26 mouse cellular contexts compared by ENCODE assay signal in genomic region chr19:10815871-10816270, GRCm38 (mm10). TPM values are rescaled to one million over a fixed set of nuclear protein-coding genes. Genes with fewer than 3 reads are reported as not detected.
"Had no signal": no experiment of that assay in that cellular context is flagged by ENCODE, and none has a peak within 500 bp of the region (broad histone marks: within the 10 kb centered on the region; RNA-seq: fewer than 3 reads in every experiment).

No protein-coding gene starts in this region.

- H3K36me3 ChIP-seq: limb, embryonic 10.5 days; limb, embryonic 13.5 days; liver, embryonic 12.5 days; liver, embryonic 15.5 days; lung, embryonic 15.5 days; midbrain, embryonic 10.5 days; midbrain, embryonic 13.5 days; neural tube, embryonic 12.5 days; neural tube, embryonic 15.5 days; stomach, embryonic 15.5 days had no signal

- H3K27ac ChIP-seq: limb, embryonic 10.5 days; limb, embryonic 13.5 days; liver, embryonic 12.5 days; liver, embryonic 15.5 days; lung, embryonic 15.5 days; midbrain, embryonic 10.5 days; midbrain, embryonic 13.5 days; neural tube, embryonic 12.5 days; neural tube, embryonic 15.5 days; stomach, embryonic 15.5 days had no signal

- H3K4me1 ChIP-seq: liver, embryonic 15.5 days; megakaryocyte, embryonic 14.5 days; midbrain, embryonic 13.5 days; neural tube, embryonic 12.5 days; neural tube, embryonic 15.5 days; stomach, embryonic 15.5 days had no signal

- H3K4me3 ChIP-seq: limb, embryonic 10.5 days; limb, embryonic 13.5 days; liver, embryonic 12.5 days; liver, embryonic 15.5 days; lung, embryonic 15.5 days; megakaryocyte, embryonic 14.5 days; midbrain, embryonic 10.5 days; midbrain, embryonic 13.5 days; myocyte; neural tube, embryonic 12.5 days; neural tube, embryonic 15.5 days; stomach, embryonic 15.5 days had no signal

- DNase-seq: kidney, adult 9 months; kidney, postnatal 14 days; kidney, postnatal 4 days; liver; lung, adult 18-20 months; lung, postnatal 10 days; lung, postnatal 36 days; right cerebral cortex, adult 18-20 months; right cerebral cortex, postnatal 14 days; spleen, adult 18-20 months; thymus, postnatal 25 days had no signal

- H3K27me3 ChIP-seq: limb, embryonic 13.5 days; liver, embryonic 12.5 days; liver, embryonic 15.5 days; lung, embryonic 15.5 days; midbrain, embryonic 13.5 days; neural tube, embryonic 12.5 days; neural tube, embryonic 15.5 days; stomach, embryonic 15.5 days had no signal

- ATAC-seq: liver, embryonic 12.5 days; midbrain, embryonic 13.5 days; midbrain, embryonic 16.5 days had no signal

- H3K9me3 ChIP-seq: limb, embryonic 10.5 days; limb, embryonic 13.5 days; liver, embryonic 12.5 days; liver, embryonic 15.5 days; lung, embryonic 15.5 days; megakaryocyte, embryonic 14.5 days; midbrain, embryonic 10.5 days; midbrain, embryonic 13.5 days; neural tube, embryonic 12.5 days; neural tube, embryonic 15.5 days; stomach, embryonic 15.5 days had no signal

RNA-seq across cellular contexts. Expression of gene Cd6, which starts 14.0 kb away (rescaled TPM):
- polyA plus RNA-seq: kidney, embryonic 16.5 days; limb, embryonic 10.5 days; limb, embryonic 13.5 days; liver, embryonic 12.5 days; liver, embryonic 15.5 days; midbrain, embryonic 10.5 days; midbrain, embryonic 13.5 days; midbrain, embryonic 16.5 days; myocyte; neural tube, embryonic 12.5 days; neural tube, embryonic 15.5 days had no signal

RNA-seq across cellular contexts. Expression of gene Tmem132a, which starts 53.9 kb away (rescaled TPM):
- total RNA-seq: monocyte, adult 5-6 weeks had no signal
